Mouse (Mus musculus): ENCODE measurements around the gene Rabgap1l.

DNA sequence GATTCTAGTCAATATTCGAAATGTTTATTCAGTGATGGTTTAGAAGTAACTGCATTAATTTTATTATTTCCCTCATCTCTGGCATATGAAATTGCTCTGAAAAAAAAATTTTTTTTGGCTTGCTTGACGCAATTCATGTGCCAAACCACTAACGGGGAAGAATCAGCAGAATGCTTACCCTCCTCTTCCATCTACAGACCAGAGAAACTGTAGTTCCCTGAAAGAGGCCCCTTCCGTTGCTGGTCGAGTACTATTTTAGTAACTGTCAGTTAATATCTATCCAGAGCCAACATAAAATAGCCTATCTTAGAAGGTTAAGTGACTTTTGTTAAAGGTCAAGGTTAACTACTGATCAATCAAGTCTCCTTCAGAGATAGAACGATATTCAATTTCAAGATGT, 491.9 kb downstream of the Rabgap1l start:
- no peak for TF ChIP-seq CTCF (IDR thresholded peaks at IDR 0.05; ENCODE audit: insufficient read depth, low read length)
- TF ChIP-seq POLR2A (IDR thresholded peaks at IDR 0.05; ENCODE audit: borderline replicate concordance, extremely low read depth, low read depth, low read length) = no peak
